Mouse (Mus musculus) lung, embryonic 14.5 days (tissue): ENCODE measurements around the gene Mypn. TPM values are rescaled to one million over a fixed set of nuclear protein-coding genes. Genes with fewer than 3 reads are reported as not detected.

ENCODE experiments used
- ATAC-seq: fragments of 200-750 bp; cut with Nextera tagmentation; 2 replicates; pipeline ENCODE4 v1.8.0; 2017; ENCODE audit warnings: mild to moderate bottlenecking, moderate TSS enrichment, moderate library complexity; ENCODE audit not compliant: insufficient read depth
- DNase-seq: peaks from one replicate; pipeline ENCODE4 v3.0.0-alpha.2; 2015
- H3K27ac ChIP-seq: fragments of 300-500 bp; sonication (generic); 2 replicates; pipeline ENCODE4 v1.5.1; 2014; ENCODE audit warnings: low read depth, mild to moderate bottlenecking, moderate library complexity
- H3K27me3 ChIP-seq: fragments of 300-500 bp; sonication (generic); 2 replicates; pipeline ENCODE4 v1.6.1; 2014; ENCODE audit warnings: low read length, control low read depth; ENCODE audit not compliant: insufficient read depth
- H3K36me3 ChIP-seq: fragments of 300-500 bp; sonication (generic); 2 replicates; pipeline ENCODE4 v1.6.1; 2014; ENCODE audit warnings: control low read depth; ENCODE audit not compliant: insufficient read depth
- H3K4me1 ChIP-seq: fragments of 300-500 bp; sonication (generic); 2 replicates; pipeline ENCODE4 v1.6.1; 2014; ENCODE audit warnings: antibody characterized with exemption, control low read depth; ENCODE audit not compliant: insufficient read depth
- H3K4me2 ChIP-seq: fragments of 300-500 bp; sonication (generic); 2 replicates; pipeline ENCODE4 v1.6.1; 2014; ENCODE audit warnings: mild to moderate bottlenecking
- H3K4me3 ChIP-seq: fragments of 300-500 bp; sonication (generic); 2 replicates; pipeline ENCODE4 v1.5.1; 2014; ENCODE audit warnings: low read depth, low read length
- H3K9ac ChIP-seq: fragments of 300-500 bp; sonication (generic); 2 replicates; pipeline ENCODE4 v1.6.1; 2014
- H3K9me3 ChIP-seq: fragments of 300-500 bp; sonication (generic); 2 replicates; pipeline ENCODE4 v1.6.1; 2016; ENCODE audit warnings: low read depth, low read length, control low read depth
- CTCF ChIP-seq: IDR thresholded peaks from 2 replicates; pipeline ENCODE4 v1.5.1; 2016; ENCODE audit warnings: antibody characterized with exemption, low read depth
- WGBS: fragments of 180-500 bp; shearing (Covaris S2); extraction: QIAGEN DNeasy Blood & Tissue Kit; methylation state at CpG from one replicate; pipeline ENCODE4 v1.1.7; 2014; 5-methylcytosine and 5-hydroxymethylcytosine counted together
- polyA plus RNA-seq: library from polyadenylated mRNA; unstranded; fragments of >200 nt; fragmentation: Nextera tagmentation; extraction: Ambion mirVana; gene quantifications from 2 replicates; pipeline ENCODE4 v1.2.1, GENCODE M21; 2014

Gene Mypn
- polyA plus RNA-seq, 1 experiment from 2014 or later, result 0.09 TPM

DNA sequence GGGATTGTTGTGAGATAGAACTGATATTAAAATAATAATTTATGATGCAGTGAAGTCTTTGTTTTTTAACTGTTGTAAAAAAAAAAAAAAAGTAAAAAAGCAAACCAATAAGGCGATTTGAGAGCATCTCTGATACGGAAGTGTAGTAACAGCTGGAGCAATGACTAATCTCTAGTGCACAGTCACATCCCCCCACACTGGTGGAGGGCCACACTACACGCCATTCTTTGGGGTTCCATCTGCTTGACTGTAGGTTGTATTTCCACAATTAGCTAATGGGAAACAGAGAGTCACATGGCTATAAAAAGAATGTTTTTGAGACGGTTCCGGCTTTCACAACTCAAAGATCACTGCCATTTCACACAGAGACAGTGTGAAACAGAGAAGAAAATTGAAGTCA, 30.4 kb upstream of the Mypn start:
- WGBS, result 79% methylated on average over 5 of the region's 5 CpGs
- Histone ChIP-seq H3K4me2 (no peak overlapping the region), H3K9ac (no peak overlapping the region), H3K27ac (no peak overlapping the region), H3K4me1 (no peaks in the 10 kb centered on the region), H3K4me3 (no peak overlapping the region), H3K27me3 (no peaks in the 10 kb centered on the region), H3K36me3 (no peaks in the 10 kb centered on the region), H3K9me3 (no peaks in the 10 kb centered on the region)
- DNase-seq (no peak), ATAC-seq (no peak)
- no peak for TF ChIP-seq CTCF

DNA sequence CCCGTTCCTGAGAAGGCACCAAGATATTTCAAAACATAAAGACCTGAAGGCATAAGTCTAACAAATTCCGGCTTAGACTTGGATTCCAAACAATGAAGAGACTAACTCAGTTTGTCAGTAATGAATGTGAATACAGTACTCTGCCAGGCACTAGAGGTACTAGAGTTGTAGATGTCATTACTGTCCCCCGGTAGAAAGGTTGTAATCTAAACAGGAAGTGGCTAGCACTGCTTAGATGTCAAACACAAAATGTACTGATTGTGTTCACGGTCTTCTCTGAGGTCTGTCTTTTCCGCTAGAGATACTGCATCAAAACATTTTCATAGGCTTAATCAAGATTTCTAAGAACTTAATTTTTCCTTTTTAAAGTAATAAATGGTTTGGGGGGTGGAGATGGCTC, 27.9 kb upstream of the Mypn start:
- Histone ChIP-seq H3K36me3 (no peaks in the 10 kb centered on the region), H3K27me3 (no peaks in the 10 kb centered on the region), H3K27ac (no peak overlapping the region), H3K9me3 (no peaks in the 10 kb centered on the region), H3K4me2 (no peak overlapping the region), H3K4me3 (no peak overlapping the region), H3K4me1 (no peaks in the 10 kb centered on the region), H3K9ac (no peak overlapping the region)
- DNase-seq (no peak), ATAC-seq (no peak)
- TF ChIP-seq CTCF, result no peak
- 36% methylated on average over 5 of the region's 5 CpGs for WGBS

DNA sequence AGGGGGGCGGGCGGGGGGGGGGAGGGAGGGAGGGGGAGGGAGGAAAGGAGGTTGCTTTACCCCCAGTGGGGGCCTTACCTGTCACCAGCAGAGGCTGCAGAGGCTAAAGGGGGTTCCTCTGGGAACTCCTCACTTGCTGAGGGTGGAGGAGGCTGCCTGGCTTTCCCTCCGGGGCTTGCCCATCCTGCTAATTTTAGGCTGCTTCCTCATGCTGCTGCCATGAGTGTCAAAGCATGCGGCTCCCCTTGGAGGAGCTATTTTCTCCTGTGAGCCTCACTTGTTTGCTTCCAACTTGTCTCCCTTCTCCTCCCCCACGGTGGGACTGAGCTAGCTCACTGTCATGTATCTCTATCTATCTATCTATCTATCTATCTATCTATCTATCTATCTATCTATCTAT, 27.1 kb upstream of the Mypn start:
- no peaks in the 10 kb centered on the region for H3K36me3 ChIP-seq
- no peaks in the 10 kb centered on the region for H3K4me1 ChIP-seq
- H3K4me2 ChIP-seq, result no peak overlapping the region
- H3K9me3 ChIP-seq, result no peaks in the 10 kb centered on the region
- DNase-seq (no peak), ATAC-seq (no peak)
- no peak overlapping the region for H3K4me3 ChIP-seq
- no peaks in the 10 kb centered on the region for H3K27me3 ChIP-seq
- H3K9ac ChIP-seq, result no peak overlapping the region
- WGBS, result 26% methylated on average over 3 of the region's 5 CpGs
- H3K27ac ChIP-seq, result no peak overlapping the region
- TF ChIP-seq CTCF, result no peak

DNA sequence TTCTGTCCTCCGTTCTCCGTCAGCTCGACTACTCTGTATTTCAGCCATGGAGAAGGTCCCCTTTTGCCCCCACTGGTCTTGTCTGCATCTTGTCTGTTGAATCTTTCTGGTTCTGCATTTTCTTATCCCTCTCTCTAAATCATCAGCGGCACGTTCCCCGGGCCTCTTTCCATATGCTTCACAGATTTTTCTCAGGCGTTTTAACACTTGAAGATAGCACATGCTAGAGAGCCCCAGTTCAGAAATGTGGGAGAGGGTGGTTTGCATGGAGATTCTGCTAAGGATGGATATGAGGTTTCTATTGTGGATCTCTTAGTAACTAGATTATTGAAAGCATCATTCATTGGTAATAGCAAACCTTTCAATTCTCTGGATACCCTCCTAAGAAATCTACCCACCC, 26.5 kb upstream of the Mypn start:
- Histone ChIP-seq H3K4me3 (no peak overlapping the region), H3K27me3 (no peaks in the 10 kb centered on the region), H3K27ac (no peak overlapping the region), H3K4me1 (no peaks in the 10 kb centered on the region), H3K36me3 (no peaks in the 10 kb centered on the region), H3K4me2 (no peak overlapping the region), H3K9me3 (no peaks in the 10 kb centered on the region), H3K9ac (no peak overlapping the region)
- no peak for TF ChIP-seq CTCF
- ATAC-seq (no peak), DNase-seq (no peak)
- 76% methylated on average over 7 of the region's 7 CpGs for WGBS

DNA sequence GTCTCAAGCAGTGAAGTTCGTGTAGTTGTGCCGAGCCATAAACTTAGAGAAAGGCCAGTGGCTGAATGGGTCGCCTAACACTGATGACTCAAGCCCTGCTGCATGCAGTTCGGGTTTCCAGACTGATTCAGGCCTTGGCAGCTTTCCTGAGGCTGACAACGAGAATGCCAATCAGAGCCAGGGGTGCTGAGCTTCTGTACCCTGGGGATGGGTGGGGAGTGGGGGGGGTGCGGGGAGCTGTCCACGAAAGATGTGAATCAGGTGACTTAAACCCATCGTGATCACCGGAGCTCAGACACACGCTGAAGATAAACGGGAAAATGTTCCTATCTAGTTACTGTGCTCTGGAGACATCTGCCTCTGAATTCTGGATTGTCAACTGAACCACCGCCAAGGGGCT, 20.6 kb upstream of the Mypn start:
- no peak overlapping the region for H3K4me3 ChIP-seq
- H3K9me3 ChIP-seq, result no peaks in the 10 kb centered on the region
- no peak for ATAC-seq
- H3K27me3 ChIP-seq, result no peaks in the 10 kb centered on the region
- no peak for TF ChIP-seq CTCF
- 70% methylated on average over 12 of the region's 12 CpGs for WGBS
- no peaks in the 10 kb centered on the region for H3K36me3 ChIP-seq
- H3K4me1 ChIP-seq, result no peaks in the 10 kb centered on the region
- DNase-seq, result no peak
- H3K27ac ChIP-seq, result no peak overlapping the region
- H3K4me2 ChIP-seq, result no peak overlapping the region
- H3K9ac ChIP-seq, result no peak overlapping the region

DNA sequence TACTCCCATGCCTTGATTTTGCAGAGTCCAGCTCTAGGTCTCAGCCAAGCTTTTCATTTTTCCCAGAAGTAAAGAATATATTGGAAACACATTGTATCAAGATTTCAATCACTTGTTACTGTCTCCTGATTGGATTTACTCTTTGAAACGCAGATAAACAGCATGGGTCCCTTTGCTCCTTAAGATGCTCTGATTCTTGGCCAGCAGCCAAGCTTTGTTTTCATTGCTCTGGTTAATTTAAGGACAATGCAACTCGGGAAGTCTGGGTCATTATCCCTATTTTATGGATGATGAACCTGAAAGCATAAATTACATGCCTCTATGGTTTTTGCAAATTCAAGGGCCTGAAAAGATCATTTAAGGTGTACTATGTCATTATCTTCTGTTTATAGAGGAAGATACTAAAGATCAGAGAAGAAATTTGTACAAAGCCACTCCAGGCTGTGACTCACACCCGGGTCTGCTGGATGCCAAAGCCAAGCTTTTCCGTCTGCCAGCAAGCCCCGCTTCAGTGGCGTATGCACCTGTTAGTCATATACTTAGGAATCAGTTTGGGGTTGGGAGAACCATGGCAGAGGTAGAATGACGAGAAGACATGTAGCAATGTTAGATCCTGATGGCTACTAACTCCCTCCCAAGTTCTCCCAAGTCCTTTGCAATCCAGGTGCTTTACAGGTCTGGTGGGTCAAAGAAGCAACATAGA, 17.5 kb upstream of the Mypn start:
- Histone ChIP-seq H3K9ac (no peak overlapping the region), H3K36me3 (no peaks in the 10 kb centered on the region), H3K4me3 (no peak overlapping the region), H3K27ac (no peak overlapping the region), H3K9me3 (no peaks in the 10 kb centered on the region), H3K27me3 (no peaks in the 10 kb centered on the region), H3K4me2 (no peak overlapping the region), H3K4me1 (no peaks in the 10 kb centered on the region)
- DNase-seq (peak; percentile 25), ATAC-seq (no peak)
- 71% methylated on average over 7 of the region's 7 CpGs for WGBS
- TF ChIP-seq CTCF, result no peak

DNA sequence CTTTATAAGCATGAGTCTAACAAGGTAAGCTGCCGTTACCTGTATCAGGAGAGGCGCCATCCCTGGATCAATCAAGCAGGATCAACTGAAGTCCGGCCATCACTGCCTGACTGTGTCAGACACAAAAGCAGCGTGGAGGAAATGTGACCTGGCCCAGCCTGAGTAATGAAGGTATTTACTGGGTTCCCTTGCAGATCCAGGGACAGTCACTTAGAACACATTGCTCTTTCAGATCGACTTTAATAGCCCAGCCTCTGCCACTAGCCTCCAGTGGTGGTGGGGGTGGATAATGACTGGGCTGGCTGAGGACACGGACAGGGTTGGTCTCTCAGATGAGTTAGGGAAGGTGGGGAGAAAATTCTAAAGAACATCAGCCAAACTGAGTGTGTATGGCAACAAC, 5.1 kb upstream of the Mypn start:
- no peak overlapping the region for H3K4me3 ChIP-seq
- TF ChIP-seq CTCF, result no peak
- H3K27ac ChIP-seq, result no peak overlapping the region
- H3K36me3 ChIP-seq, result no peaks in the 10 kb centered on the region
- no peak overlapping the region for H3K4me2 ChIP-seq
- no peak for DNase-seq
- ATAC-seq, result no peak
- no peaks in the 10 kb centered on the region for H3K9me3 ChIP-seq
- H3K4me1 ChIP-seq, result no peaks in the 10 kb centered on the region
- WGBS, result 67% methylated on average over 6 of the region's 6 CpGs
- no peak overlapping the region for H3K9ac ChIP-seq
- H3K27me3 ChIP-seq, result no peaks in the 10 kb centered on the region

DNA sequence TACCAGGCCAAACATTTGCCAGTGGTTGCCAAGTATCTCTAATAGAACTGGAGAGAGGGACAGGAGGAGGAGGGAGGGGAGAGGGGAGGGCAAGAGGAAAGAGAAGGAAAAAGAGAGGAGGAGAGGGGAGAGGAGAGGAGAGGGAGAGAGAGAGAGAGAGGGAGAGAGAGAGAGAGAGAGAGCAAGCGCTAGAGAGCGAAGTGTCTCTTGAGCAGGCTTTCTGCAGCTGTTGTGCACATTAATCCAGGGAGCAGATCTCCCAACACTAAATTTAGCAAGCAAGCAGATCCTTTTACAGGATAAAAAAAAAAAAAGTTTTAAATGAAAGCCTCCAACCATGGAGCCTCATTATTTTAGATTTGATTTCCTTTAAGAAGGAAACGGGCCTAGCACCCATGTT, 750 bp downstream of the Mypn start:
- Histone ChIP-seq H3K4me3 (no peak overlapping the region), H3K36me3 (no peaks in the 10 kb centered on the region), H3K9me3 (no peaks in the 10 kb centered on the region), H3K9ac (no peak overlapping the region), H3K27ac (no peak overlapping the region), H3K4me2 (no peak overlapping the region), H3K4me1 (no peaks in the 10 kb centered on the region), H3K27me3 (no peaks in the 10 kb centered on the region)
- WGBS, result 43% methylated on average over 3 of the region's 3 CpGs
- ATAC-seq (no peak), DNase-seq (peak; percentile 39)
- TF ChIP-seq CTCF, result no peak
